Mouse (Mus musculus) heart, adult 2 months (tissue): Measurements from ENCODE around the gene Prex1. TPM values are rescaled to one million over a fixed set of nuclear protein-coding genes. Genes with fewer than 3 reads are reported as not detected.

ENCODE experiments used
- DNase-seq, 2 experiments: peaks; one replicate each; pipeline ENCODE4 v3.0.0; 2021
- H3K27ac ChIP-seq: fragments of 200-600 bp; 2 replicates; pipeline ENCODE4 v1.8.1; 2022
- H3K27me3 ChIP-seq: fragments of 200-500 bp; 2 replicates; pipeline ENCODE4 v1.6.1; 2012; ENCODE audit warnings: mild to moderate bottlenecking, low read length, inconsistent platforms, mixed read lengths; ENCODE audit not compliant: control insufficient read depth, insufficient read depth
- H3K36me3 ChIP-seq: fragments of 200-500 bp; 2 replicates; pipeline ENCODE4 v1.6.1; 2012; ENCODE audit warnings: low read length, inconsistent platforms; ENCODE audit not compliant: control insufficient read depth, insufficient read depth
- H3K4me1 ChIP-seq: fragments of 200-500 bp; 2 replicates; pipeline ENCODE4 v1.6.1; 2011; ENCODE audit warnings: low read length; ENCODE audit not compliant: control insufficient read depth, insufficient read depth
- H3K4me3 ChIP-seq: fragments of 200-600 bp; 2 replicates; pipeline ENCODE4 v1.8.1; 2022
- H3K79me2 ChIP-seq: fragments of 200-500 bp; replicated peaks from 2 replicates; pipeline ENCODE4 v1.6.1; 2012; ENCODE audit warnings: mild to moderate bottlenecking, inconsistent platforms, low read length, moderate library complexity, mixed read lengths; ENCODE audit not compliant: control insufficient read depth, insufficient read depth
- H3K9ac ChIP-seq: fragments of 200-500 bp; 2 replicates; pipeline ENCODE4 v1.6.1; 2012; ENCODE audit warnings: low read depth, mild to moderate bottlenecking, control low read depth, inconsistent platforms, low read length, mixed read lengths
- CTCF ChIP-seq: fragments of 200-600 bp; IDR thresholded peaks from 2 replicates; pipeline ENCODE4 v1.8.1; 2022; ENCODE audit warnings: antibody characterized with exemption, mild to moderate bottlenecking, moderate library complexity
- EP300 ChIP-seq: fragments of 200-500 bp; IDR thresholded peaks from 2 replicates; pipeline ENCODE4 v1.6.1; 2011; ENCODE audit warnings: low read depth, low read length, control low read depth; ENCODE audit not compliant: insufficient read depth
- POLR2A ChIP-seq: fragments of 200-500 bp; IDR thresholded peaks from 2 replicates; pipeline ENCODE4 v1.6.1; 2011; ENCODE audit warnings: mild to moderate bottlenecking, low read depth, low read length, control low read depth; ENCODE audit not compliant: insufficient read depth
- WGBS: fragments of 180-500 bp; shearing (Covaris S2); methylation state at CpG from one replicate; pipeline ENCODE4 v1.1.7; 2018; 5-methylcytosine and 5-hydroxymethylcytosine counted together
- intact Hi-C: fragments of 180-260 bp; cut with DNase I; formaldehyde crosslinking; loops from one replicate; pipeline ENCODE4 v1.15.1; 2025
- polyA plus RNA-seq: library from polyadenylated mRNA; depleted of rRNA; stranded (reverse); fragments of >200 nt; gene quantifications from 2 replicates; pipeline ENCODE4 v1.2.3, GENCODE M21; 2012
- total RNA-seq, 2 experiments: library from RNA; stranded (reverse); gene quantifications; 2 replicates each; pipeline ENCODE4 v1.2.3; 2021

Gene Prex1
- total and polyA plus RNA-seq, 3 experiments = 5.2 to 9.8 (median 6.0) TPM

GRCm38 (mm10) chr2:166569182-166569581 is 144.4 kb downstream of the Prex1 start:
- Histone ChIP-seq H3K79me2 (no peaks in the 10 kb centered on the region), H3K27me3 (no peaks in the 10 kb centered on the region), H3K4me3 (no peak overlapping the region), H3K36me3 (no peaks in the 10 kb centered on the region), H3K4me1 (no peaks in the 10 kb centered on the region), H3K9ac (no peak overlapping the region), H3K27ac (no peak overlapping the region)
- 92% methylated on average over 9 of the region's 9 CpGs for WGBS
- intact Hi-C loops = loop anchor here (10.0 kb wide), 3 partner anchors 654 to 784 kb away; no protein-coding TSS in a partner anchor
- TF ChIP-seq POLR2A (no peak), EP300 (no peak), CTCF (no peak)
- no peak for DNase-seq

GRCm38 (mm10) chr2:166565503-166565902 is 148.1 kb downstream of the Prex1 start:
- no peak for DNase-seq
- no peaks in the 10 kb centered on the region for H3K27me3 ChIP-seq
- H3K36me3 ChIP-seq = no peaks in the 10 kb centered on the region
- no peak overlapping the region for H3K27ac ChIP-seq
- intact Hi-C loops = loop anchor here (2.0 to 10.0 kb wide), 4 partner anchors 411 to 781 kb away; partner anchors contain the start of gene Sulf2
- 82% methylated on average over 5 of the region's 5 CpGs for WGBS
- no peak overlapping the region for H3K9ac ChIP-seq
- TF ChIP-seq POLR2A (no peak), CTCF (peak; percentile 38), EP300 (no peak)
- no peak overlapping the region for H3K4me3 ChIP-seq
- H3K79me2 ChIP-seq = no peaks in the 10 kb centered on the region
- no peaks in the 10 kb centered on the region; the same call in 1 of the 2 replicates for H3K4me1 ChIP-seq

GRCm38 (mm10) chr2:166564455-166564854 is 149.2 kb downstream of the Prex1 start:
- Histone ChIP-seq H3K27me3 (no peaks in the 10 kb centered on the region), H3K79me2 (no peaks in the 10 kb centered on the region), H3K4me3 (no peak overlapping the region), H3K4me1 (no peaks in the 10 kb centered on the region; the same call in 1 of the 2 replicates), H3K27ac (no peak overlapping the region), H3K36me3 (no peaks in the 10 kb centered on the region), H3K9ac (no peak overlapping the region)
- TF ChIP-seq EP300 = peak; percentile 82
- TF ChIP-seq POLR2A = no peak
- peak; percentile 87 for TF ChIP-seq CTCF
- WGBS = 6% methylated on average over 11 of the region's 11 CpGs
- peak; percentile 45 to 77 for DNase-seq
- intact Hi-C loops = loop anchor here (1.0 to 10.0 kb wide), 7 partner anchors 122 to 780 kb away; partner anchors contain the start of gene Sulf2

- H3K4me3 ChIP-seq = no peak overlapping the region
- no peaks in the 10 kb centered on the region; the same call in 1 of the 2 replicates for H3K4me1 ChIP-seq
- no peaks in the 10 kb centered on the region for H3K36me3 ChIP-seq
- DNase-seq = peak; percentile 79 to 90
- no peak overlapping the region for H3K27ac ChIP-seq
- no peaks in the 10 kb centered on the region for H3K79me2 ChIP-seq
- intact Hi-C loops = loop anchor here (1.0 to 10.0 kb wide), 7 partner anchors 122 to 779 kb away; partner anchors contain the start of gene Sulf2
- TF ChIP-seq POLR2A = no peak
- TF ChIP-seq EP300 = peak; percentile 82
- TF ChIP-seq CTCF = peak; percentile 74
- 11% methylated on average over 6 of the region's 6 CpGs for WGBS
- no peaks in the 10 kb centered on the region for H3K27me3 ChIP-seq
- no peak overlapping the region for H3K9ac ChIP-seq
These were observed 149.7 kb downstream of the Prex1 start for GRCm38 (mm10) chr2:166563890-166564289.

- no peaks in the 10 kb centered on the region for H3K79me2 ChIP-seq
- no peaks in the 10 kb centered on the region for H3K36me3 ChIP-seq
- intact Hi-C loops = loop anchor here (5.0 to 10.0 kb wide), 4 partner anchors 121 to 778 kb away; no protein-coding TSS in a partner anchor
- no peak overlapping the region for H3K9ac ChIP-seq
- no peak for TF ChIP-seq CTCF
- no peak for TF ChIP-seq POLR2A
- no peak for TF ChIP-seq EP300
- no peak for DNase-seq
- 88% methylated on average over 9 of the region's 9 CpGs for WGBS
- H3K4me1 ChIP-seq = no peaks in the 10 kb centered on the region; the same call in 1 of the 2 replicates
- H3K27ac ChIP-seq = no peak overlapping the region
- no peaks in the 10 kb centered on the region for H3K27me3 ChIP-seq
- H3K4me3 ChIP-seq = no peak overlapping the region
These were observed 150.6 kb downstream of the Prex1 start for GRCm38 (mm10) chr2:166563076-166563475.

- no peaks in the 10 kb centered on the region for H3K79me2 ChIP-seq
- TF ChIP-seq EP300 = no peak
- TF ChIP-seq CTCF = no peak
- no peak for TF ChIP-seq POLR2A
- no peak overlapping the region for H3K9ac ChIP-seq
- intact Hi-C loops = loop anchor here (5.0 to 10.0 kb wide), 4 partner anchors 119 to 777 kb away; no protein-coding TSS in a partner anchor
- H3K27ac ChIP-seq = no peak overlapping the region
- no peaks in the 10 kb centered on the region for H3K36me3 ChIP-seq
- H3K4me1 ChIP-seq = no peaks in the 10 kb centered on the region; the same call in 1 of the 2 replicates
- no peak overlapping the region for H3K4me3 ChIP-seq
- no peak for DNase-seq
- H3K27me3 ChIP-seq = no peaks in the 10 kb centered on the region
- WGBS = 59% methylated on average over 7 of the region's 7 CpGs
These were observed 151.9 kb downstream of the Prex1 start for GRCm38 (mm10) chr2:166561781-166562180.
